ENCODE assay signal across 9 mouse cellular contexts in genomic region chr12:94509855-94510254, GRCm38 (mm10).
DNase-seq lines count a peak whose midpoint lies in the region; ATAC-seq and TF ChIP-seq lines count a peak whose summit lies in the region.
"Had no signal": no experiment of that assay in that cellular context is flagged by ENCODE, and none has a peak within 500 bp of the region (broad histone marks: within the 10 kb centered on the region; RNA-seq: fewer than 3 reads in every experiment).

No protein-coding gene starts in this region.

- 35% methylated on average over 5 of the region's 5 CpGs for WGBS in lung, embryonic 14.5 days
- WGBS in neural tube, embryonic 15.5 days: 27% methylated on average over 5 of the region's 5 CpGs

- no peak overlapping the region for H3K9ac ChIP-seq in lung, embryonic 14.5 days
- H3K9ac ChIP-seq in neural tube, embryonic 15.5 days (replicated peaks): no peak overlapping the region
- H3K9ac ChIP-seq: neural tube, embryonic 12.5 days had no signal

- ATAC-seq in lung, embryonic 14.5 days (ENCODE audit: insufficient read depth): no peak
- ATAC-seq in neural tube, embryonic 15.5 days (ENCODE audit: low FRiP score): no peak

- no peaks in the 10 kb centered on the region for H3K36me3 ChIP-seq in lung, embryonic 14.5 days (ENCODE audit: insufficient read depth)
- no peaks in the 10 kb centered on the region for H3K36me3 ChIP-seq in neural tube, embryonic 15.5 days
- H3K36me3 ChIP-seq: neural tube, embryonic 12.5 days had no signal

- no peak overlapping the region for H3K27ac ChIP-seq in lung, embryonic 14.5 days (ENCODE audit: low read depth)
- no peak overlapping the region for H3K27ac ChIP-seq in neural tube, embryonic 15.5 days (replicated peaks)
- H3K27ac ChIP-seq: neural tube, embryonic 12.5 days had no signal

- no peak overlapping the region for H3K4me3 ChIP-seq in lung, embryonic 14.5 days (ENCODE audit: low read depth, low read length)
- H3K4me3 ChIP-seq in neural tube, embryonic 15.5 days (replicated peaks): no peak overlapping the region
- H3K4me3 ChIP-seq: neural tube, embryonic 12.5 days had no signal

- no peaks in the 10 kb centered on the region for H3K27me3 ChIP-seq in lung, embryonic 14.5 days (ENCODE audit: insufficient read depth, low read length)
- no peaks in the 10 kb centered on the region for H3K27me3 ChIP-seq in neural tube, embryonic 15.5 days (replicated peaks)
- H3K27me3 ChIP-seq: neural tube, embryonic 12.5 days had no signal

- peak; percentile 24 for DNase-seq in adrenal gland, adult 2 months
- no peak for DNase-seq in adrenal gland, postnatal 25 days
- peak; percentile 7 for DNase-seq in lung, embryonic 14.5 days
- DNase-seq in lung, adult 18-20 months: no peak
- peak; percentile 7 for DNase-seq in embryo, embryonic 10 days (ENCODE audit: low spot score)
- DNase-seq in kidney, postnatal 36 days: peak; percentile 4 to 19
- no peak for DNase-seq in thymus, postnatal 10 days (ENCODE audit: low spot score in 2 of 2)

- no peaks in the 10 kb centered on the region for H3K9me3 ChIP-seq in lung, embryonic 14.5 days (ENCODE audit: low read depth, low read length)
- no peaks in the 10 kb centered on the region for H3K9me3 ChIP-seq in neural tube, embryonic 15.5 days (replicated peaks)
- H3K9me3 ChIP-seq: neural tube, embryonic 12.5 days had no signal

- no peaks in the 10 kb centered on the region for H3K4me1 ChIP-seq in lung, embryonic 14.5 days (ENCODE audit: insufficient read depth)
- no peaks in the 10 kb centered on the region for H3K4me1 ChIP-seq in neural tube, embryonic 15.5 days

- H3K4me2 ChIP-seq in lung, embryonic 14.5 days: no peak overlapping the region
- no peak overlapping the region for H3K4me2 ChIP-seq in neural tube, embryonic 15.5 days
- H3K4me2 ChIP-seq: neural tube, embryonic 12.5 days had no signal

- no peak for TF ChIP-seq CTCF in lung, embryonic 14.5 days (IDR thresholded peaks at IDR 0.05; ENCODE audit: low read depth)

Comparison
In these comparisons a context has a peak if more than half of its experiments do, and no peak if none do; other contexts are left out.
1. DNase-seq: peak in adrenal gland, adult 2 months (single experiment), lung, embryonic 14.5 days (single experiment), embryo, embryonic 10 days (single experiment) and kidney, postnatal 36 days (2 of 2); none in adrenal gland, postnatal 25 days (single experiment), lung, adult 18-20 months (0 of 2) and thymus, postnatal 10 days (0 of 2).